Mouse (Mus musculus) neural tube, embryonic 12.5 days (tissue): ENCODE data around the gene Pde2a. TPM values are rescaled to one million over a fixed set of nuclear protein-coding genes. Genes with fewer than 3 reads are reported as not detected.

ENCODE experiments used
- ATAC-seq: fragments of 200-750 bp; cut with Nextera tagmentation; 2 replicates; pipeline ENCODE4 v1.8.0; 2017; ENCODE audit warnings: low read depth, mild to moderate bottlenecking, moderate TSS enrichment, moderate library complexity; ENCODE audit not compliant: low FRiP score
- H3K27ac ChIP-seq: fragments of 300-500 bp; sonication (generic); 2 replicates; pipeline ENCODE4 v1.5.1; 2016
- H3K27me3 ChIP-seq: fragments of 300-500 bp; sonication (generic); replicated peaks from 2 replicates; pipeline ENCODE4 v1.6.1; 2016; ENCODE audit warnings: mild to moderate bottlenecking
- H3K36me3 ChIP-seq: fragments of 300-500 bp; sonication (generic); 2 replicates; pipeline ENCODE4 v1.6.1; 2016; ENCODE audit warnings: mild to moderate bottlenecking
- H3K4me1 ChIP-seq: fragments of 300-500 bp; sonication (generic); 2 replicates; pipeline ENCODE4 v1.6.1; 2016
- H3K4me2 ChIP-seq: fragments of 300-500 bp; sonication (generic); replicated peaks from 2 replicates; pipeline ENCODE4 v1.6.1; 2016; ENCODE audit warnings: mild to moderate bottlenecking
- H3K4me3 ChIP-seq: fragments of 300-500 bp; sonication (generic); 2 replicates; pipeline ENCODE4 v1.5.1; 2016
- H3K9ac ChIP-seq: fragments of 300-500 bp; sonication (generic); 2 replicates; pipeline ENCODE4 v1.6.1; 2016; ENCODE audit warnings: mild to moderate bottlenecking
- H3K9me3 ChIP-seq: fragments of 300-500 bp; sonication (generic); 2 replicates; pipeline ENCODE4 v1.6.1; 2016; ENCODE audit warnings: mild to moderate bottlenecking
- WGBS: fragments of 180-500 bp; shearing (Covaris S2); methylation state at CpG from one replicate; pipeline ENCODE4 v1.1.7; 2016; 5-methylcytosine and 5-hydroxymethylcytosine counted together
- polyA plus RNA-seq: library from polyadenylated mRNA; unstranded; fragments of >200 nt; fragmentation: Nextera tagmentation; extraction: Ambion mirVana; gene quantifications from 2 replicates; pipeline ENCODE4 v1.2.1, GENCODE M21; 2016

Pde2a gene
- polyA plus RNA-seq, 1 experiment from 2014 or later, result 40.0 TPM

DNA sequence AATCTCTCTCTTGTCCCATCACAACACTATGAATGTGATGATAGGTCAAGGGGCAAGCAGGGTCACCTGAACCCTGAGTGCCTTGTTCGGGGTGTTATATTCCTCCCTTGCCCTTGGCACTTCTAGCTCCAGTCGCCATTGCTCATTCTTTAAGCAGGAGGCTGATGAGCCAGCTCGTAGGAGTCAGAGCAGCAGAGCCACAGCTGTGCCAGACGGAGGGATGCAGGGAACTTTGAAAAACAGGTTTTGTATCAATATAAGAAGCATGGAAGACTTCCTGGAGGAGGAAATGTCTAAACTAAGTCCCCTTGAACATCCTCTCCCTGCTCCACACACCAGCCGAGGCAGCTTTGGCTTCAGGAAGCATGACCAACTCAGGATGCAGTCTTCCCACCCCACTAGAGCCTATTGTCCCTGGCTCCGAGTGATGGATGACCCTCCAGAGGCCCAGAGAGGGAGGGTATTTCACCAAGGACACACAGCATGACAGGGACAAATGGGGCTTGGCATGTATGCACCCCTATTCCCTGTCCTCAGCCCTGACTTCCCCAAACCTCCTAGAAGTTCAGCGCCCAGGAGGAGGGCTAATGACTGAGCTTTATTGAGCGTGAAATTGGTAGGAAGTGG, 60.5 kb downstream of the Pde2a start:
- Histone ChIP-seq H3K9me3 (no peaks in the 10 kb centered on the region), H3K36me3 (no peaks in the 10 kb centered on the region), H3K4me2 (no peak overlapping the region), H3K27me3 (no peaks in the 10 kb centered on the region), H3K4me3 (no peak overlapping the region), H3K4me1 (peaks cover 18% of the 10 kb centered on the region), H3K9ac (0 out of 2 replicates have a peak overlapping the region, but pooled peaks have one; percentile 22), H3K27ac (no peak overlapping the region)
- 48% methylated on average over 8 of the region's 8 CpGs for WGBS
- ATAC-seq, result peak; percentile 43; the same call in 1 of the 2 replicates

DNA sequence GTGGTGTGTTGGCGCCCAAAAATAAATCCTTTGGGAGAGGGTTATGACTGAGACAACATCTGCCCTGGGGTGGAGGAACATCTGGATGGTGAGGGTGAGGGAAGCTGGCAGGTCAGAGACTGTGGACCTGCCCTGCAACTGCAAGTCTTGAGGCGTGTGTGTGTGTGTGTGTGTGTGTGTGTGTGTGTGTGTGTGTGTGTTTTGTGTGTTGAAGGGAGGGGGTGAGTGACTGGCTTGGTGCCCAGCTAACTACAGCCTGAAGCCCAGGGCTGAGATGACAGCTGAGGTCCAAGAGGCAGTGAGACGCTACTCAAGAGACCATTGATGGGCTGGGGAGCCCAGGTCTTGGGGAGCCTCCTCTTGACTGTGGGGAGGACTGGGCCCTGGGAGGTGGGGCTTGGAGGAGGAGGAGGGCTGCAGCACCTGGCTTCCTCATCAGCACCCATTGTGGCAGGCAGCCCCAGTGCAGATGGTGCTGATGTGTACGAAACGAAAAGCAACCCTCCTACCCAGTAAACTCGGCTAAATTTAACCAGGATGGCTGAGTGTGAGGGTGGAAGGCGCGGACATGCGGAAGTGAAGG, 61.1 kb downstream of the Pde2a start:
- Histone ChIP-seq H3K9ac (0 out of 2 replicates have a peak overlapping the region, but pooled peaks have one; percentile 22), H3K4me3 (no peak overlapping the region), H3K27ac (no peak overlapping the region), H3K36me3 (no peaks in the 10 kb centered on the region), H3K9me3 (no peaks in the 10 kb centered on the region), H3K4me1 (peaks cover 18% of the 10 kb centered on the region), H3K27me3 (no peaks in the 10 kb centered on the region), H3K4me2 (no peak overlapping the region)
- peak; percentile 51; the same call in 1 of the 2 replicates for ATAC-seq
- WGBS, result 71% methylated on average over 9 of the region's 9 CpGs

DNA sequence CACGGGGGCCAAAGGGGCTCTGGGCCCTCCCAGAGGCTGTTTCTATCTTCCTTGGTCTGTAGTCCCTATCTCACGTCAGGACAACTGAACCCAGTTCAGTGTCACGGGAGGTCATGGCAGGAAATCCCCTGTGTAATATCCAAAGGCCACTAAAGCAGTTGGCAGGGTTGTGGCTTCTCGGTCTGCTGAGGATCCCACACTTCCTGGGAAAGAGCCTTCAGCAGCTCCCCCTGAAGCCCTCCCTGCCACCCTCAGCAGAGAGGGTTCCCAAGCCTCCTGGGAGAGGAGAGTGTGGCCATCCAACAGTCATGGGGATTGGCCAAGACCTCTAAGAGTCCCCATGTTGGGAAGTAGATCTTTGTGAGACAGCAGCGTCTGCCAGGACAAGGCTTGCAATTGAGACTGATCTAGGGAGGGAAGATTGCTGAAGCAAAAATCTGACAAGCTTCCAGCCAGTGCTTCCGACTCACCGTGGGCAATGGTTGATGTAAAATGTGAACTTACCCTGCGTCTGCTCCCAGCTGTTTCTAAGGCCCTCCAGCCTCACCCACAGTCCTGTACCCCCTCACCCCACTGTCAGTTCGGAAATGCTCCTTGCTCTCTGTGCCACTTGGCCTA, 62.1 kb downstream of the Pde2a start:
- Histone ChIP-seq H3K9me3 (no peaks in the 10 kb centered on the region), H3K4me3 (no peak overlapping the region), H3K4me1 (peaks cover 11% of the 10 kb centered on the region), H3K9ac (no peak overlapping the region), H3K27ac (no peak overlapping the region), H3K27me3 (no peaks in the 10 kb centered on the region), H3K4me2 (no peak overlapping the region), H3K36me3 (no peaks in the 10 kb centered on the region)
- ATAC-seq, result no peak
- 80% methylated on average over 9 of the region's 9 CpGs for WGBS

DNA sequence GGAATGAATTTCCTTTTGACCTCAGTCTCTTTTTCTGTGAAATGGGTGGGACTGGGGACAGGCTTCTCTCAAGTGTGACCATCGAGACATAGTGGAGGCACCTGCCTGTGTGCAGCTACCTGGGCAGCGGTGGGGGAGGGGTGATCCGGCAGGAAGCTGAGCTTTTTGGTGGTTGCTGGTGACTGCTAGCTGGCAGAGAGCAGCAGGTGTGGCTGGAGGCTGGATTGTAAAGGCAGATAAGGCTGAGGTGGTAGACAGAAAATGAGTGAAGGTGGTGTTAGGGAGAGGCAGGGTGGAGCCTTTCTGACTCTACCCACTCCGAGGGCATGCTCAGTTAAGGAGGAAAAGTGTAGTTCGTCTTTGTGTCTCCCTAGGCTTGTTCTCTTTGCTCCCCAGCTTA, 65.6 kb downstream of the Pde2a start:
- 78% methylated on average over 5 of the region's 5 CpGs for WGBS
- no peak for ATAC-seq
- Histone ChIP-seq H3K27me3 (no peaks in the 10 kb centered on the region), H3K27ac (no peak overlapping the region), H3K4me3 (no peak overlapping the region), H3K9ac (no peak overlapping the region), H3K4me2 (no peak overlapping the region), H3K36me3 (no peaks in the 10 kb centered on the region), H3K9me3 (no peaks in the 10 kb centered on the region), H3K4me1 (peaks cover 8% of the 10 kb centered on the region)

DNA sequence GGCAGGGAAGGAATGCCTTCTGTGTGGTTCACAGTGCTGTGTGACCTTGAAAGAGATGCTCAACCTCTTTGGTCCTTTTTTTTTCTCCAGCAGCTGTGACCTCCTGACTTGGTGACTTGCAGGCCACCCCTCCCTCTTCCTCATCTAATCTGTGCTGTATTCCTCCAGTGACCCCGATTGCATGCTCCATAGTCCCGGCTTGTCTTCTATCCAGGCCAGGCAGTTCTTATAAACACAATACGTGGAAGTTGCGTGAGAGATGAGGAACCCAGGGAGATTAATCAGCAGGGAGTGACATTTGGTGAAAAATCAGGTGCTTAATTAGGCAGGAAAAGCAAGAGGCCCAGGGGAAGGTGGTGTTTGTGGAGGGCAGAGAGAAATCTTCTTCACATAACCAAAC, 69.5 kb downstream of the Pde2a start:
- 69% methylated on average over 4 of the region's 4 CpGs for WGBS
- Histone ChIP-seq H3K9me3 (no peaks in the 10 kb centered on the region), H3K36me3 (no peaks in the 10 kb centered on the region), H3K9ac (no peak overlapping the region), H3K4me3 (no peak overlapping the region), H3K4me2 (no peak overlapping the region), H3K27me3 (no peaks in the 10 kb centered on the region), H3K4me1 (no peaks in the 10 kb centered on the region), H3K27ac (no peak overlapping the region)
- ATAC-seq, result no peak

DNA sequence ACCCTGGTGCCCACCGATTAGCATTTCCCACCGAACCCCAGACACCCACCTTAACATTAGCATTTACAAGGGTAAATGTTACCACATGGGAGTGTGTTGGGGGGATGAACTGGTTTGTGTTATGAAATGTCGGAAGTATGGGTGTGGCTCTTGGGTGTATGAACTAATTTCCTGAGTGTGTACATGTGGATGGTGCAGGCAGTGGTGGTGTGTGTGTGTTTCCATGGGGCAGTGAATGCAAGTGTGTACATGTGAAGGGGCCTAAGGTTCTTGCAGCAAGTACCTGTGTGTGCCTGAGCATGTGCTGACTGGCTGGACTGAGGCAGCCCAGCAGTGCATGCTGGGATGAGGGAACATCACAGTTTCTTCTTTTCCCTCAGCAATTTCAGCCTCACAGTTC, 76.9 kb downstream of the Pde2a start:
- 87% methylated on average over 3 of the region's 3 CpGs for WGBS
- Histone ChIP-seq H3K4me1 (no peaks in the 10 kb centered on the region), H3K36me3 (no peaks in the 10 kb centered on the region), H3K4me2 (no peak overlapping the region), H3K9ac (no peak overlapping the region), H3K27ac (no peak overlapping the region), H3K9me3 (peaks cover 5% of the 10 kb centered on the region), H3K27me3 (peaks cover 5% of the 10 kb centered on the region; the same call in 1 of the 2 replicates), H3K4me3 (no peak overlapping the region)
- ATAC-seq, result no peak

DNA sequence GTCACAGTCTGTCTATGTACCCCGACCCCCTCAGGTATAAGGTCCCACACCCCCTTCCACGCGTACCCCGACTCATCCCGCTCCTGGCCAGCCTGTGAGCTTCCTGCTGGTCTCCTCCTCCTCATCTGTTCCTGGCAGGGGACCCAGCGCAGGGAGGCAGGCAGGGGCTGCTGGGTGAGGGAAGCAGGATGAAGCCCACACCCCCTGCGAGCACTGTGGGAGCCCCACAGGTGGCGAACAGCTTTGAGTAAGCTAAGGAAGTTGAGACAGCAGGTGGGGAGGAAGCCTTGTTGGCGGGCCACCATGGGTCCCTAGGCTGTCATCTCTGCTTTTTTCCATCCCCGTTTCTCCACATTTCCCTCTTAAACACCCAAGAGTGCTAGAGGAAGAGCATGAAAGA, 77.8 kb downstream of the Pde2a start:
- Histone ChIP-seq H3K9ac (no peak overlapping the region), H3K4me1 (peaks cover 1% of the 10 kb centered on the region; the same call in 1 of the 2 replicates), H3K27me3 (peaks cover 12% of the 10 kb centered on the region), H3K4me3 (no peak overlapping the region), H3K4me2 (no peak overlapping the region), H3K27ac (no peak overlapping the region), H3K36me3 (no peaks in the 10 kb centered on the region), H3K9me3 (peaks cover 5% of the 10 kb centered on the region)
- no peak for ATAC-seq
- WGBS, result 65% methylated on average over 10 of the region's 10 CpGs

DNA sequence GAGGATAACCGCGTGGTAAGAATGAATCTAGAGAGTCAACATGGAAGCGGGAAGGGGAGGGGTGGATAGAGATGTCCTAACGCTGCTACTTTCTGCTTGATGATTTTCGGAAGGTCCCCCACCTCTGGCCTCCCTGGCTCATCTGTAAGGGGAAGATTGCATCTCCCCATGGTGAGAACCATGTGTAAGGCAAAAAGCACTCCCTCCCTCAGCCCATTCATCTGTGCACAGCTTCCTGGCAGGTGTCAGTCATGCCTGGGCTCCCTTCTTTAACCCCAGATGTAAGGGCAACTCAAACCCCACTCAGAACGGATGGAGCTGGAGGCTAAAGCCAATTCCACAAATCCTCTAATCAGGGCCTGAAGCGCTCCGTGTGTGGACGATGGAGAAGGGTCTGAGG, 78.2 kb downstream of the Pde2a start:
- H3K4me3 ChIP-seq, result no peak overlapping the region
- H3K36me3 ChIP-seq, result no peaks in the 10 kb centered on the region
- peaks cover 5% of the 10 kb centered on the region for H3K9me3 ChIP-seq
- no peak overlapping the region for H3K9ac ChIP-seq
- H3K27me3 ChIP-seq, result peaks cover 17% of the 10 kb centered on the region
- H3K4me2 ChIP-seq, result no peak overlapping the region
- ATAC-seq, result no peak
- peaks cover 6% of the 10 kb centered on the region for H3K4me1 ChIP-seq
- no peak overlapping the region for H3K27ac ChIP-seq
- WGBS, result 76% methylated on average over 9 of the region's 9 CpGs

DNA sequence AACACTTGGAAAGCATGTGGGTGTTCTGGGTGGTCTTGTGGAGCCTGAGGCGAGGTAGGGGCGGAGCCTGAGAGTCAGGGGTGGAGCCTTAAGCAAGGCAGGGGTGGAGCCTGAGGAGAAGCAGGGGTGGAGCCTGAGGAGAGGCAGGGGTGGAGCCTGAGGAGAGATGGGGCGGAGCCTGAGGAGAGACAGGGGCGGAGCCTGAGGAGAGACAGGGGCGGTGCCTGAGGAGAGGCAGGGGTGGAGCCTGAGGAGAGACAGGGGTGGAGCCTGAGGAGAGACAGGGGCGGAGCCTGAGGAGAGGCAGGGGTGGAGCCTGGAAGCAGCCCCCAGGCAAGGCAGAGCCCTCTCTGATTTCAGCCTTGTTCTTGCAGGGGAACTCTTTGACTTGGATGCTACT, 79.7 kb downstream of the Pde2a start:
- H3K27ac ChIP-seq, result no peak overlapping the region
- H3K4me2 ChIP-seq, result no peak overlapping the region
- H3K9me3 ChIP-seq, result peaks cover 5% of the 10 kb centered on the region
- ATAC-seq, result no peak
- H3K27me3 ChIP-seq, result peaks cover 25% of the 10 kb centered on the region
- 71% methylated on average over 6 of the region's 6 CpGs for WGBS
- H3K4me3 ChIP-seq, result no peak overlapping the region
- peaks cover 7% of the 10 kb centered on the region for H3K4me1 ChIP-seq
- H3K9ac ChIP-seq, result no peak overlapping the region
- H3K36me3 ChIP-seq, result no peaks in the 10 kb centered on the region

DNA sequence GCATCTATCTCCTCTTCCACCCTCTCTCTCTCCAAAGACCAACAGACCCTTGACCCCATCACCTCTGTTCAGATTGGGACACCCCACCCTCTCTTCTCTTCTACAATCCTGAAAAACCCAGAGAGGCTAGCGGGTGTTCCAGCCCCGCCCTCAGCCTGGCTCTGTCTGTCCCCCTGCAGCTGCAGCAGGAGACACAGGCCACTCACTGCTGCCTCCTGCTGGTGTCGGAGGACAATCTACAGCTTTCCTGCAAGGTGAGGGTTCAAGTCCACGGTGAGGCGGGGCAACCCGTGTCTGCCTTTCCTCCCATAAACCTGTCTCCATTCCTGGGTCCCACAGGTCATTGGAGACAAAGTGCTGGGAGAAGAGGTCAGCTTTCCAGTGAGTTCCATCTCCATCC, 80.2 kb downstream of the Pde2a start:
- Histone ChIP-seq H3K9me3 (peaks cover 5% of the 10 kb centered on the region), H3K4me2 (no peak overlapping the region), H3K27ac (no peak overlapping the region), H3K36me3 (no peaks in the 10 kb centered on the region), H3K4me1 (peaks cover 7% of the 10 kb centered on the region), H3K27me3 (peaks cover 25% of the 10 kb centered on the region), H3K4me3 (no peak overlapping the region), H3K9ac (no peak overlapping the region)
- ATAC-seq, result no peak
- WGBS, result 66% methylated on average over 6 of the region's 6 CpGs

DNA sequence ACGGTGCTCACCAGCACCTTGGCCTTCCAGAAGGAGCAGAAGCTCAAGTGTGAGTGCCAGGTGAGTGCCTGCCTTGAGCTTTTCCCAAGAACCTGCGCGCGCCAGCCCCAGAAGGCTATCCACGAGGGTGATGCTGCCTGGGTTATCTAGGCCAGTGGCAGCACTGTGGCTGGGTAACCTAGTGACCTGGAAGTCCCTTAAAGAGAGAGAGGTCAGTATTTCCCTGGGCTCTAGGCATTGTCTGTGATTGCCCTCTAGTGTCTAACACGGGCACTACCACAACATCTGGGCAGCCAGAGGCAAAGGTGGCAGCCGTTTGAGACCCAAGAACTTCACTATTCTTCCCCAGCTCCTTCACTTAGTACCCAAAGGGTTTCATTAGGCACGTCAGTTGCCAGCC, 81.9 kb downstream of the Pde2a start:
- Histone ChIP-seq H3K4me1 (peaks cover 7% of the 10 kb centered on the region), H3K36me3 (no peaks in the 10 kb centered on the region), H3K27me3 (peaks cover 25% of the 10 kb centered on the region), H3K9ac (no peak overlapping the region), H3K9me3 (peaks cover 5% of the 10 kb centered on the region), H3K27ac (no peak overlapping the region), H3K4me3 (no peak overlapping the region), H3K4me2 (no peak overlapping the region)
- peak; percentile 46; the same call in 1 of the 2 replicates for ATAC-seq
- WGBS, result 27% methylated on average over 8 of the region's 8 CpGs

DNA sequence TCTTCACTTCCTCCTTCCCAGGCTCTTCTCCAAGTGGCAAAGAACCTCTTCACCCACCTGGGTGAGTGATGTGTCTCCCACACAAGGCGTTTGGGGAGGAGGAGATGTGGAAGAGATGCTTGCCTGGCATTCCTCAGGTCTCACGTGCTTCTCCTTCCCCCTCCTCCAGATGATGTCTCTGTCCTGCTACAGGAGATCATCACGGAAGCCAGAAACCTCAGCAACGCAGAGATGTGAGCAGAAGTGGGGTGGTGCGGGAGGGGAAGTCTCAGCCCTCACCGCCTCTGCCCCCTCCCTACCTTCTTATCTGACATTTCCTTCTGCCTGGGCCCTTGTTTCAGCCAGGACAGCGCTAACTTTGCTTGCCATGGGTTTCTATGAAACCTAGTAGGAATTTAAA, 82.3 kb downstream of the Pde2a start:
- Histone ChIP-seq H3K27me3 (peaks cover 25% of the 10 kb centered on the region), H3K9me3 (peaks cover 5% of the 10 kb centered on the region), H3K4me1 (peaks cover 7% of the 10 kb centered on the region), H3K36me3 (no peaks in the 10 kb centered on the region), H3K9ac (no peak overlapping the region), H3K4me2 (no peak overlapping the region; the same call in 1 of the 2 replicates), H3K4me3 (no peak overlapping the region), H3K27ac (no peak overlapping the region)
- no peak for ATAC-seq
- WGBS, result 48% methylated on average over 7 of the region's 7 CpGs
